Mouse (Mus musculus): Measurements from ENCODE around the gene Hoxd13. TPM values are rescaled to one million over a fixed set of nuclear protein-coding genes. Genes with fewer than 3 reads are reported as not detected.

The Hoxd13 gene
- total RNA-seq, 2 experiments from 2014 or later: not detected

DNA sequence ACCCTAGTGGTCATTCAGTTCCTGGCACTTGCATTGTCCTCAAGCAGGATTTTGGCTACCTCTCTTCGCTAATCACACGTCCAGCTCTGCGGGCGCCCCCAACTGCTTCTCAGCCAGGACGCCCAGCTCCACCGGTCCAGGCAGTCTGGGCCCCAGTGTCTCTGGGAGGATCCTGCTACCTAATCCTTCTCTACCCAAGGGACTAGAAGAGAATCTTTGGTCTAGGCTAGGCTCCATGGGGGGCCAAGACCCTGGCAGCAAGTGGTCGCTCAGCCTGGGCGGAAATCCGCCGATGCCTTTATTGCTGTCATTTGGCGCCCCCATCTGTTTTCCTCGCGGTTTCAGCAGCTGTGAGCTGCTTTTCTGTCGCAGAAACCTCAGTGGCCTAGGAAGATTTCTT is 6.4 kb upstream of the Hoxd13 start:
- DNase-seq: no peak

DNA sequence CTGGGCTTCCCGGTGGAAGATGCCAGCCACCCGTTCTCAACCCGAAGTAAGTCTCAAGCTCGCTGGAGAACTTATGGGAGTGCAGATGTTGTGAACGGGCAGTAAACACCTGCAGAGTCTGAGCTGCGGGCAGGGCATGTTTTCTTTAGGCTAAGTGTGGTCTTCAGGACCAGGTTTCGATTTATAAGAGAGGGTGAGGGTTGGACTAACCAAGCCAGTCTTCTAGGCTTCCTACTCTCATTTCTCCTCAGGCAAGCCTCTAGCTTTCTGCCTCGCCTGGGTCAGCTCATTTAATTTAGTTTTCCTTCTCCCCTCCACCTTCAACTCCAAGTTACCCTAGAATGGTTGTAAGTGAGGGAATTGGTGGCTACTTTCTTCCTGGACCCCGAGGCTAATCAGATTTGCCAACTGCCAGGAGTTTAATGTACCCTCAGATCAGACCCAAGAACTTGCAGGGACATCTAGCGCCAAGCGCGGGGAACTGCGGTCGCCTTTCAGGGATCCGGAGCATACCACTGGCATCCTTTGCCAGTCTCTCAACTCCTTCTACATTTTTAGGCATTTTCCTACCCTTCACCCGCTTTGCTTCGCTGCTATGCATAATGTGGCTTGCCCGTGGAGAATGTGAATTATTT is 4.7 kb upstream of the Hoxd13 start:
- DNase-seq: no peak

DNA sequence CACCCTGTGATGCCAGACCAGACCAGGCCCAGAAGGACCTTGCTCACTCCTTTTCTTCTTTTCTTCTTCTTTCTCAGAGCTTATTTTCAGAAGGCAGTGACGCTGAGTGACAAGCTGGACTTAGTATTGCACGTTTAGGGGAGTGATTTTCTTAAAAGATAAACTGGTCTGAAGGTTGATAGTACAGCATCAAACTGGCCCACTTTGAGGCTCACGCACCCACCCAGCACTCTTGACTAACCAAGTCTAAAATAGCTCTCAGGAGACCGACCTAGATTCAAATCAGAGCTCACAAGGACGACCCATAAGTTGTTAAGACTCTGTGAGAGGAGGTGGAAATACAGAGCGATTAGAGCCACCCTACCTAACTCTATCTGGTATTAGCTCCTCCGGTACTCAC is 1.7 kb upstream of the Hoxd13 start:
- no peak for DNase-seq

DNA sequence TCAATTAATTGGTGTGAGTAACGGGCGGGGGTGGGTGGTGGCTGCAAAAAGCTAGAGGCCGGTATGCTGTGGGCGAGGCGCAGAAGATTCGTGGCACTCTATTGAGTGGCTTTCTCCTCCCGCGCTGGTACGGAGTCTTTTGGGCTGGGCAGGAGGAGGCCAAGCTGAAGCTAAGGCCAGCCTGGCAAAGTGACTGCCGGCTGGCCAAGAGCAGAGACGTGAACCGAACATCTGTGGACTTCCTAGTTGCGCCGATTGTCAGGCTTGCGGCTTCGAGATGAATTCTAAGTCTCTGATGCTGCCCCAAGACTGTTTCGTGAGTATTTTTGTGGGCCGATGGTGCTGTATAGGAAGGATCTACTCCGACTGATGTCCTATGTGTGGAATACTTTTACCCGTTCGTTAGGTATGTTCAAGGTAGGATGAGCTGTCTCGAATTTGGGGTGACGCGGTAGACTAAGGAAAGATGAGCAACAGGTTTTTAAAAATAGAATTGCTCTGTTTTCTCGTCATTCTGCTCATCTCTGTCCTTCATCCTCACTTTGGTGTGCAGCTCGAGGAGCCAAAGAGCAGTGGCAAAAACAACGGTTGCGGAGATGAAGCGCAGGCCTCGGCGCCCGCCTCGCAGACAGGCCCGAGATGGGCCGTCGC is 794 bp upstream of the Hoxd13 start:
- DNase-seq: no peak

DNA sequence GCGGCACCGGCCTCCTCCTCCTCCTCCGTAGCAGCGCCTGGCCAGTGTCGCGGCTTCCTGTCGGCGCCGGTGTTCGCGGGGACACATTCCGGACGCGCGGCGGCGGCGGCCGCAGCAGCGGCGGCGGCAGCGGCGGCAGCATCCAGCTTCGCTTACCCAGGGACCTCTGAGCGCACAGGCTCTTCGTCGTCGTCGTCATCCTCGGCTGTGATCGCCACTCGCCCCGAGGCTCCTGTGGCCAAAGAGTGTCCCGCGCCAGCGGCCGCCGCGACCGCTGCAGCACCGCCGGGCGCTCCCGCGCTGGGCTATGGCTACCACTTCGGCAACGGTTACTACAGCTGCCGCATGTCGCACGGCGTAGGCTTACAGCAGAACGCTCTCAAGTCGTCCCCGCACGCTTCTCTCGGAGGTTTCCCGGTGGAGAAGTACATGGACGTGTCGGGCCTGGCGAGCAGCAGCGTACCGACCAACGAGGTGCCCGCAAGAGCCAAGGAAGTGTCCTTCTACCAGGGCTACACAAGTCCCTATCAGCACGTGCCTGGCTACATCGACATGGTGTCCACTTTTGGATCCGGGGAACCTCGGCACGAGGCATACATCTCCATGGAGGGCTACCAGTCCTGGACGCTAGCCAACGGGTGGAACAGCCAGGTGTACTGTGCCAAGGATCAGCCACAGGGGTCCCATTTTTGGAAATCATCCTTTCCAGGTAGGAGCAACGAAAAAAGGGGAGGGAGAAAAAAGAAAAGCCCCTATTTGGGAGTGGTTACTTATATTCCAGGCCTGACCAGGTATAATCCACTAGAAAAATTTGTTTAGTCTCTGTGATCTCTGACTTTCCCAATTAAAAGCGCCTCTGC is 490 bp downstream of the Hoxd13 start:
- DNase-seq: no peak

GRCm38 (mm10) chr2:74669230-74669578 is 1.1 kb downstream of the Hoxd13 start:
- DNase-seq: no peak

DNA sequence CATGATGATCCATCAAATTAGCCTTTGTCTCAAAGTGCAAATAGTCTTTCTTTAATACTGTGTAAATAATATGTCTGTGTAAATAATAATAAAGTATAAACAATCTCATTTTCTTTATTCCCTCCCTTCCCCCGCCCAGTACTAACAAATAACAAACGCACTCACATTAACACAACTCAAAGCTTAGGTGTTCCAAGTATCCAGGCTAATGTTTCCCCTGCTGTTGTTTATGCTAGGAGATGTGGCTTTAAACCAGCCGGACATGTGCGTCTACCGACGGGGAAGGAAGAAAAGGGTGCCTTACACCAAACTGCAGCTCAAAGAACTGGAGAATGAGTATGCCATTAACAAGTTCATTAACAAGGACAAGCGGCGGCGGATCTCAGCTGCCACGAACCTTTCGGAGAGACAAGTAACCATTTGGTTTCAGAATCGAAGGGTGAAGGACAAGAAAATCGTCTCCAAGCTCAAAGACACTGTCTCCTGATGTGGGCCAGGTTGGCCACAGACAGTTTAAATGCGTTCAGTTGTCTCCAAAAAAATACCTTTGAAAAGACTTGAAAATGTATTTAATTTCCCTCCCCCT is 1.6 kb downstream of the Hoxd13 start:
- DNase-seq: no peak

GRCm38 (mm10) chr2:74670632-74671188 is 2.6 kb downstream of the Hoxd13 start:
- DNase-seq: no peak

DNA sequence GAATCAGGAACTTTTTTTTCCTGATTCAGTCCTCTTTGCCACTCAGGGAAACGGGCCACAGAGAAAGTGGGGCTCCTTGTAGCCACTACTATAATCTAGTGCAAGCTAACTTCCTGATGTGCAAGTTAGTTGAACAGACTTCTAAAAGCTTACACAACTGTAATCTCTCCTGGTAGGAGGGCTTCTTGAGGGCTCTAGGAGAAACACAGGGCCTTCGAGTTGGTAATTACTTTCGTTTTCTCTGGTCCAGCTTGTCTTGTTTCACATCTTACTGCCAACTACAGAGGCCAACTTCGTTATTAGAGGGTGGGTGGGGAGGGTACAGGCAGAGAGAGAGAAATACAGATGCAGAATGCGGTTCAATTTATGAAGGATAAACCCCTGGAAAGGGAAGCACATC is 3.7 kb downstream of the Hoxd13 start:
- no peak for DNase-seq

GRCm38 (mm10) chr2:74672481-74673362 is 4.6 kb downstream of the Hoxd13 start:
- peak; percentile 73 for DNase-seq

DNA sequence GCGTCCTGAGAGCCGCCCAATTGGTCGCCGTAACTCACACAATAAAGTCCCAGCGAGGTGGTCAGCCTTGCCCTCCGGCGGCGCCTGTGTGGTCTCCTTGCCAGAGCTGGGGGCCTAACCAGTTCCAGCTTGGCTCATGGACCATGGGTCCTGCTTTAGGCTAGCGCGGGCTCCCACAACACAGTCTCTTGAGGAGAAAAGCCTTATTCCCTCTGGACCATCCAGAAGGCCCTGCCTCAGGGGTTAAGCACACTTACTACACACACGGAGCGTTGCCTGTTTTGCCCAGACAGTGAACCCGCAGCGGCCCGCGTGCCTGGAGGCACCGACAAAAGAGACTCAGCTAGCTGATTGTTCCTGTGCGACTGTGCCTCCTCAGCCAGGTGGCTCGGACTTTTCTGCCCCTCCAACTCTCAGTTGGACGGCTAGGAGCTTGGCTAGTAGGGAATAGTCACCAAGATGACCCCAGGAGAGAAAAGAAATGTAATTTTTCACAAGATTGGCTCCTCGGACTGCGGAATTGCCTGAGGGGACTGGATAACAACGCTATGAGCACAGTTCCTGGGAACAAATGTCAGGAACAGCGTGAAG is 5.8 kb downstream of the Hoxd13 start:
- DNase-seq: no peak

DNA sequence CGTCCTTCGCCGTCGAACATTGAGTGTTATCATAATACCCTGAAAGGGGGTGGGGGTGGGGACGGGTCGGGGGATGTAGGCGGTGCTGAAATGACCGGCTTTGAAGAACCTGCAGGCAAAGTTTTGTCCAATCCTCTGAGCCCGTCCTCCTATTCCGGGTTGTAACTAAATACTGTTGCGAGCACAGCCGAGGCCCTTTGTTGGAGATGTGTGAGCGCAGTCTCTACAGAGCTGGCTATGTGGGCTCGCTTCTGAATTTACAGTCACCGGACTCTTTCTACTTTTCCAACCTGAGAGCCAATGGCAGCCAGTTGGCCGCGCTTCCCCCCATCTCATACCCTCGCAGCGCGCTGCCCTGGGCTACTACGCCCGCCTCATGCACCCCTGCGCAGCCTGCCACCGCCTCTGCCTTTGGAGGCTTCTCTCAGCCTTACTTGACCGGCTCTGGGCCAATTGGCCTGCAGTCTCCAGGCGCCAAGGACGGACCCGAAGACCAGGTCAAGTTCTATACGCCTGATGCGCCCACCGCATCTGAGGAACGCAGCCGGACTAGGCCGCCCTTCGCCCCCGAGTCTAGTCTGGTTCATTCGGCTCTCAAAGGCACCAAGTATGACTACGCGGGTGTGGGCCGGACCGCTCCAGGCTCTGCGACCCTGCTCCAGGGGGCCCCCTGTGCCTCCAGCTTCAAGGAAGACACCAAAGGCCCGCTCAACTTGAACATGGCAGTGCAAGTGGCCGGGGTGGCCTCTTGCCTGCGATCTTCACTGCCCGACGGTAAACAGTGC is 7.0 kb downstream of the Hoxd13 start, which contains the start of gene Hoxd12:
Gene Hoxd12, plus strand, starts transcription at position 133 of the 785 bp plus-strand sequence.
- no peak for DNase-seq

GRCm38 (mm10) chr2:74675666-74676282 is 7.7 kb downstream of the Hoxd13 start:
- peak; percentile 9 for DNase-seq

DNA sequence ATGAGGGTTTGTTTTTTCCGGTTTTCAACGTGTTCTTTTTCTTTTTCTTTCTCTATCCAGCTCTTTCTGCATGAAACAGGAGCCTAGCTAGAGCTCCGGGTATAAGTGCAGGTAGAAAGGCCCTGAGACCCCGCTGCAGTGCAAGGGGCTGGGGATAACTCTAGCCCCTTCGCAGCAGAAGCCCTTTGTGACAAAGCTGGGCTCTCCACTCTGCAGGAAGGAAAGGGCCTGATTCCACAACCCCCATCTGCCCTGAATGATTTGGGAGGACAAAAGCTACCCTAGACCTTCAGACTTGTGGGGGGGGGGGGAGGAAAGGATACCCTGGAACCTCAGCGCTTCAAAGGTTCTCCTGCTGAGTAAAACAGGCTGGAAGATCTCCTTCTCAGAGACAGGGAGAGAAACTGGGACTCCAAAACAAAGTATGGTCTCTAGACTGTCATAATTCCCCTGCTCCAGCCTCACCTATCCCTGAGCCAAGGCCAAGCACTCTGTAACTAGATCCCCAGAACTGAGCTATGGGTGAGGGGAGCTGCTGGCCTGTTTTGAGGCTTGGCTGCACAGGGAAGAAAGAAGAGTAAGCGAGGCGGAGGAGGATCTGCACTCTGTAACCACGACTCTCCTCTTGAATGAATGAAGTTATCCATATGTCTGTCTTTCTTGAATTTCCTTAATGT is 8.4 kb downstream of the Hoxd13 start:
- DNase-seq: peak; percentile 1

DNA sequence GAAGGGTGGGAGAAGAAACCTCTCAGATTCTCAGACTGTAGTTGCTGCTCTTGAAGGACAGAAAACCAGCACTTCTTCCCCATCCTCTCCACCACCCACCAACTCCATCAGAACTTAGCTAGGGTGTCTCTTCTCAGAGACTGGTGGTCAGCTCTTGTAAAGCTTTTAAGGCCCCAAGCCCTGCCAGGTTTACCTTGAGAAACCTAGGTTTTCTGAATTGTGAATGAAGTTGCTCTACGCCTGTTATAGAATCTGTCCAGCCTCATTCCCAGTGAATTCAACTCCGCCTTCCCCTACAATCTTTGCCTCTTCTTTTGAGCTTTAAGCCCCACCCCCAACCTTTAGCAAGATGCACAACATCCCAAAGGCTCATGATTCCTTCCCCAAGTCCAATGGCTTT is 9.0 kb downstream of the Hoxd13 start:
- DNase-seq: peak; percentile 1

DNA sequence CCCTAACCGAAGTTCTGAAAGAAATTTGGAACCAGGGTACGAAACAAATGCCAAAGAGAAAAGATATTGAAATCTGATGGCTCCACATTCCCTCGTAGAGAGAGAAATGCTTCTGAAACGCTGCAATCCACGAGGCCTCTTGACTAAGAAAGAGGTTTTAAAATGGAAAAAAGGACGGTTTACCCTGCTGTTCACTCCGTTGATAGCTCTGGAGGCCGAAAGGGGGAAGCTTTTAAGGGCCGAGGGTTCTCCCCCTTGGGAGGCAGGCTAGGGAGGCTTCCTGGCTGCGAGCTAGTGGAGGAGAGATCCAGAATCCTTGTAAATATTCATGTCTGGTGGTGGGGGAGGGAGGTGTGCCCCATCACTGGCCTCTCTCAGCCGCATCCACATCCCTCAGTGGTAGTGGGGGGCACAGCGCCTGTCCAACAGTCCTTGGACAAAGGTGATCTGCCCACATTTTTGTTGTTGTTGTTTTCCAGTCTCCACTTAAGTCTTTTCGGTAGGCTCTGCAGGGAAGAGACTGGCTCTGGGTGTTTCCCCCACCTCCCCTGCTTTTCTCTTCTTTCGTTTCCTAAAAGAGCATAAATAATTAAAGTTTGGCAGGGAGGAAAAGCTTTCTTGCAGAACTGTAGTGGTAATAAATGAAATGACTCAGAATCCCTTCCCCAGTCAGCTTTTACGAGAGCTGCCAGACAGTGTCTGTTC is 10.9 kb downstream of the Hoxd13 start, which contains the start of gene Hoxd11:
Gene Hoxd11, plus strand, starts transcription at position 667 of the 705 bp plus-strand sequence.
- DNase-seq: no peak

GRCm38 (mm10) chr2:74679596-74679971 is 11.5 kb downstream of the Hoxd13 start:
- DNase-seq: no peak

DNA sequence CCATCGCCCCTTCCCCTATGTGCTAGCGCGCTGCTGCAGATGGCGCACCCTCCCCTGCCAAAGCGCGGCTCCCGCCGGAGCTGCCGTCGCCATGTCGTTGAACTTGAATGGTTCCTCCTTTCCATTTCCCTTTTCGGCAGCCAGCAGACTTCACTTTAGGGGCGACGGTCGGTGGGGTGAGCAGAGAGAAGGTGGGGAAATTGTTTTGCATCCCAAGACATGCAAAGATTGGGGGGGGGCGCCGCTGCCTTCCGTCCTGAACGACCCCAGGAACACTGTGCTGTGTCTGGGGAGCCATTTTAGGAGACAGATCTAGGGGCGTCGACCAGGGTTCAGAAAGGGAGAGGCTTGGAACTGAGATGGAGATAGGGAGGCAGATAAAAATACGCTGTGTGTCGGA is 11.9 kb downstream of the Hoxd13 start:
- DNase-seq: no peak

Data from gastrocnemius, postnatal 10 days (tissue).